Mouse (Mus musculus): ENCODE results near the gene Ackr4.

GRCm38 (mm10) chr9:104148969-104149368, 22.2 kb upstream of the Ackr4 start:
- no peak for TF ChIP-seq EP300 (IDR thresholded peaks at IDR 0.05; ENCODE audit: insufficient read depth, low read depth, low read length)
- TF ChIP-seq POLR2A (IDR thresholded peaks at IDR 0.05; ENCODE audit: insufficient read depth, low read depth, low read length): no peak
- TF ChIP-seq CTCF (IDR thresholded peaks at IDR 0.05): no peak
